In genomic region chr13:74208317-74208985, GRCm38 (mm10) we compare ENCODE assay signal across 8 mouse cellular contexts. TPM values are rescaled to one million over a fixed set of nuclear protein-coding genes. Genes with fewer than 3 reads are reported as not detected.
DNase-seq lines count a peak whose midpoint lies in the region; ATAC-seq and TF ChIP-seq lines count a peak whose summit lies in the region.

Gene Exoc3 (minus strand): TSS chr13:74208732.

- TF ChIP-seq CTCF in kidney, adult 2 months (conservative IDR thresholded peaks at IDR 0.05; ENCODE audit: insufficient read depth, insufficient read length, low read depth, low read length): no peak
- TF ChIP-seq CTCF in spleen, adult 2 months (IDR thresholded peaks at IDR 0.05; ENCODE audit: extremely low read depth, insufficient read depth, insufficient read length, insufficient replicate concordance): no peak

- DNase-seq in 3134 (ENCODE audit: extremely low read depth, insufficient read length, low spot score): peak; percentile 93
- peak; percentile 94 to 95 for DNase-seq in adrenal gland, postnatal 36 days
- DNase-seq in heart, adult 18-20 months: peak; percentile 93 to 94
- DNase-seq in kidney, adult 2 months: peak; percentile 95
- DNase-seq in spleen, adult 2 months (ENCODE audit: low read depth in 1 of 2, low spot score in 2 of 2): peak; percentile 78 to 90

- peak within 1 kb of the TSS; percentile 86 for H3K4me2 ChIP-seq in embryonic facial prominence, embryonic 13.5 days
- H3K4me2 ChIP-seq in limb, embryonic 12.5 days: peak within 1 kb of the TSS; percentile 86
- peak within 1 kb of the TSS; percentile 81 for H3K4me2 ChIP-seq in midbrain, embryonic 15.5 days

- H3K4me3 ChIP-seq in embryonic facial prominence, embryonic 13.5 days: peak within 1 kb of the TSS; percentile 80
- peak within 1 kb of the TSS; percentile 94 for H3K4me3 ChIP-seq in kidney, adult 2 months (ENCODE audit: insufficient read depth, low read depth, low read length)
- peak within 1 kb of the TSS; percentile 80 for H3K4me3 ChIP-seq in limb, embryonic 12.5 days (replicated peaks)
- peak within 1 kb of the TSS; percentile 93 for H3K4me3 ChIP-seq in midbrain, embryonic 15.5 days
- peak within 1 kb of the TSS; percentile 82 for H3K4me3 ChIP-seq in spleen, adult 2 months (ENCODE audit: extremely low read depth, insufficient read depth, insufficient read length)

- peak; percentile 89 for TF ChIP-seq POLR2A in kidney, adult 2 months (IDR thresholded peaks at IDR 0.05; ENCODE audit: low read depth, low read length)
- TF ChIP-seq POLR2A in spleen, adult 2 months (IDR thresholded peaks at IDR 0.05; ENCODE audit: low read depth, low read length): peak; percentile 84

- H3K36me3 ChIP-seq in embryonic facial prominence, embryonic 13.5 days: peaks cover 16% of the 10 kb centered on the region
- H3K36me3 ChIP-seq in kidney, adult 2 months (ENCODE audit: control insufficient read depth, insufficient read depth, low read length): no peaks in the 10 kb centered on the region
- H3K36me3 ChIP-seq in limb, embryonic 12.5 days: peaks cover 31% of the 10 kb centered on the region
- peaks cover 9% of the 10 kb centered on the region; the same call in 1 of the 2 replicates for H3K36me3 ChIP-seq in midbrain, embryonic 15.5 days (replicated peaks)
- peaks cover 10% of the 10 kb centered on the region for H3K36me3 ChIP-seq in spleen, adult 2 months (ENCODE audit: control insufficient read depth, insufficient read depth, low read length)

- H3K27me3 ChIP-seq in embryonic facial prominence, embryonic 13.5 days: peaks cover 1% of the 10 kb centered on the region; the same call in 1 of the 2 replicates
- no peaks in the 10 kb centered on the region for H3K27me3 ChIP-seq in kidney, adult 2 months (replicated peaks; ENCODE audit: control insufficient read depth, insufficient read depth, low read length)
- H3K27me3 ChIP-seq in limb, embryonic 12.5 days: no peaks in the 10 kb centered on the region
- no peaks in the 10 kb centered on the region for H3K27me3 ChIP-seq in midbrain, embryonic 15.5 days (replicated peaks)
- H3K27me3 ChIP-seq in spleen, adult 2 months (ENCODE audit: control insufficient read depth, insufficient read depth, low read length): no peaks in the 10 kb centered on the region

- peak within 1 kb of the TSS; percentile 88 for H3K9ac ChIP-seq in embryonic facial prominence, embryonic 13.5 days
- H3K9ac ChIP-seq in limb, embryonic 12.5 days (replicated peaks): peak within 1 kb of the TSS; percentile 83
- peak within 1 kb of the TSS; percentile 98 for H3K9ac ChIP-seq in midbrain, embryonic 15.5 days

- peak within 1 kb of the TSS; percentile 89 for H3K27ac ChIP-seq in embryonic facial prominence, embryonic 13.5 days
- H3K27ac ChIP-seq in kidney, adult 2 months (ENCODE audit: insufficient read depth, low read depth, low read length): peak within 1 kb of the TSS; percentile 92
- peak within 1 kb of the TSS; percentile 78 for H3K27ac ChIP-seq in limb, embryonic 12.5 days
- H3K27ac ChIP-seq in midbrain, embryonic 15.5 days: peak within 1 kb of the TSS; percentile 88
- peak within 1 kb of the TSS; percentile 94 for H3K27ac ChIP-seq in spleen, adult 2 months (ENCODE audit: insufficient read depth, low read length)

- H3K9me3 ChIP-seq in embryonic facial prominence, embryonic 13.5 days: no peaks in the 10 kb centered on the region
- H3K9me3 ChIP-seq in limb, embryonic 12.5 days: no peaks in the 10 kb centered on the region
- H3K9me3 ChIP-seq in midbrain, embryonic 15.5 days: no peaks in the 10 kb centered on the region

- peaks cover 21% of the 10 kb centered on the region for H3K4me1 ChIP-seq in embryonic facial prominence, embryonic 13.5 days
- H3K4me1 ChIP-seq in kidney, adult 2 months (ENCODE audit: control insufficient read depth, insufficient read depth, low read length): no peaks in the 10 kb centered on the region
- peaks cover 11% of the 10 kb centered on the region for H3K4me1 ChIP-seq in limb, embryonic 12.5 days (replicated peaks)
- H3K4me1 ChIP-seq in midbrain, embryonic 15.5 days: peaks cover 36% of the 10 kb centered on the region
- no peaks in the 10 kb centered on the region; the same call in 1 of the 2 replicates for H3K4me1 ChIP-seq in spleen, adult 2 months (ENCODE audit: control insufficient read depth, insufficient read depth, insufficient read length)

- ATAC-seq in embryonic facial prominence, embryonic 13.5 days (ENCODE audit: insufficient number of reproducible peaks, insufficient read depth, low FRiP score, low TSS enrichment, low read depth): peak; percentile 88
- ATAC-seq in limb, embryonic 12.5 days (ENCODE audit: insufficient number of reproducible peaks, insufficient read depth, low FRiP score, low TSS enrichment, low read depth): peak; percentile 95
- ATAC-seq in midbrain, embryonic 15.5 days (replicated peaks): peak; percentile 99

- under 1% methylated on average over 39 of the region's 39 CpGs for WGBS in embryonic facial prominence, embryonic 13.5 days
- WGBS in kidney, adult 2 months: under 1% methylated on average over 39 of the region's 39 CpGs
- under 1% methylated on average over 39 of the region's 39 CpGs for WGBS in limb, embryonic 12.5 days
- WGBS in midbrain, embryonic 15.5 days: under 1% methylated on average over 39 of the region's 39 CpGs
- under 1% methylated on average over 39 of the region's 39 CpGs for WGBS in spleen, adult 2 months

RNA-seq across cellular contexts. Expression of gene Exoc3, which starts in this region (rescaled TPM):
- total RNA-seq in adrenal gland, postnatal 36 days (2021): 10 to 100 TPM; 60.9 to 67.5 TPM
- polyA plus RNA-seq in embryonic facial prominence, embryonic 13.5 days (2015; fragmentation: Nextera tagmentation; extraction: Ambion mirVana): 76.9 and 91.6 TPM in 2 replicates
- 10 to 100 TPM; 45.6 to 48.6 TPM for total RNA-seq in heart, adult 18-20 months (2021)
- polyA plus RNA-seq in kidney, adult 2 months (2012; rRNA removed): 48.0 and 56.4 TPM in 2 replicates
- polyA plus RNA-seq in limb, embryonic 12.5 days (2016; fragmentation: Nextera tagmentation; extraction: Ambion mirVana): 64.7 and 73.2 TPM in 2 replicates
- 128 and 145 TPM in 2 replicates for polyA plus RNA-seq in midbrain, embryonic 15.5 days (2015; fragmentation: Nextera tagmentation; extraction: Ambion mirVana)
- polyA plus RNA-seq in spleen, adult 2 months (2012; rRNA removed): 21.0 and 21.6 TPM in 2 replicates

Comparison
In these comparisons a context has a peak if more than half of its experiments do, and no peak if none do; other contexts are left out.
1. Peak in every context shown above with its lines: DNase-seq, ATAC-seq, H3K4me3 ChIP-seq and H3K27ac ChIP-seq.